Mouse (Mus musculus) erythroblast, embryonic 14.5 days (primary cell): ENCODE measurements around the gene Mapk1.

Experiments used
- GATA1 ChIP-seq: IDR thresholded peaks from 2 replicates; pipeline ENCODE4 v1.6.1; 2012; ENCODE audit warnings: low read length, inconsistent platforms, mixed read lengths
- TAL1 ChIP-seq: IDR thresholded peaks from 3 replicates; pipeline ENCODE4 v1.6.1; 2012; ENCODE audit warnings: low read length, inconsistent platforms, mixed read lengths

- TF ChIP-seq GATA1 = no peak
- TF ChIP-seq TAL1 = no peak
Measured at GRCm38 (mm10) chr16:16990021-16990420, 6.8 kb downstream of the Mapk1 start.
